Mouse (Mus musculus) neural tube, embryonic 12.5 days (tissue): ENCODE measurements around the gene Cenpe. TPM values are rescaled to one million over a fixed set of nuclear protein-coding genes. Genes with fewer than 3 reads are reported as not detected.
A peak's percentile ranks its signal among the peaks of the same experiment; 100 is the strongest.
"Not testable (repeated sequence)": the region's sequence is repeated elsewhere in the genome, so short reads cannot be mapped to it uniquely, and the experiment has no call there.

Experiments
- ATAC-seq: fragments of 200-750 bp; cut with Nextera tagmentation; 2 replicates; pipeline ENCODE4 v1.8.0; 2017; ENCODE audit warnings: low read depth, mild to moderate bottlenecking, moderate TSS enrichment, moderate library complexity; ENCODE audit not compliant: low FRiP score
- H3K27ac ChIP-seq: fragments of 300-500 bp; sonication (generic); 2 replicates; pipeline ENCODE4 v1.5.1; 2016
- H3K27me3 ChIP-seq: fragments of 300-500 bp; sonication (generic); replicated peaks from 2 replicates; pipeline ENCODE4 v1.6.1; 2016; ENCODE audit warnings: mild to moderate bottlenecking
- H3K36me3 ChIP-seq: fragments of 300-500 bp; sonication (generic); 2 replicates; pipeline ENCODE4 v1.6.1; 2016; ENCODE audit warnings: mild to moderate bottlenecking
- H3K4me1 ChIP-seq: fragments of 300-500 bp; sonication (generic); 2 replicates; pipeline ENCODE4 v1.6.1; 2016
- H3K4me2 ChIP-seq: fragments of 300-500 bp; sonication (generic); replicated peaks from 2 replicates; pipeline ENCODE4 v1.6.1; 2016; ENCODE audit warnings: mild to moderate bottlenecking
- H3K4me3 ChIP-seq: fragments of 300-500 bp; sonication (generic); 2 replicates; pipeline ENCODE4 v1.5.1; 2016
- H3K9ac ChIP-seq: fragments of 300-500 bp; sonication (generic); 2 replicates; pipeline ENCODE4 v1.6.1; 2016; ENCODE audit warnings: mild to moderate bottlenecking
- H3K9me3 ChIP-seq: fragments of 300-500 bp; sonication (generic); 2 replicates; pipeline ENCODE4 v1.6.1; 2016; ENCODE audit warnings: mild to moderate bottlenecking
- WGBS: fragments of 180-500 bp; shearing (Covaris S2); methylation state at CpG from one replicate; pipeline ENCODE4 v1.1.7; 2016; 5-methylcytosine and 5-hydroxymethylcytosine counted together
- polyA plus RNA-seq: library from polyadenylated mRNA; unstranded; fragments of >200 nt; fragmentation: Nextera tagmentation; extraction: Ambion mirVana; gene quantifications from 2 replicates; pipeline ENCODE4 v1.2.1, GENCODE M21; 2016

The Cenpe gene
- polyA plus RNA-seq = 20.2 and 21.0 TPM in 2 replicates

DNA sequence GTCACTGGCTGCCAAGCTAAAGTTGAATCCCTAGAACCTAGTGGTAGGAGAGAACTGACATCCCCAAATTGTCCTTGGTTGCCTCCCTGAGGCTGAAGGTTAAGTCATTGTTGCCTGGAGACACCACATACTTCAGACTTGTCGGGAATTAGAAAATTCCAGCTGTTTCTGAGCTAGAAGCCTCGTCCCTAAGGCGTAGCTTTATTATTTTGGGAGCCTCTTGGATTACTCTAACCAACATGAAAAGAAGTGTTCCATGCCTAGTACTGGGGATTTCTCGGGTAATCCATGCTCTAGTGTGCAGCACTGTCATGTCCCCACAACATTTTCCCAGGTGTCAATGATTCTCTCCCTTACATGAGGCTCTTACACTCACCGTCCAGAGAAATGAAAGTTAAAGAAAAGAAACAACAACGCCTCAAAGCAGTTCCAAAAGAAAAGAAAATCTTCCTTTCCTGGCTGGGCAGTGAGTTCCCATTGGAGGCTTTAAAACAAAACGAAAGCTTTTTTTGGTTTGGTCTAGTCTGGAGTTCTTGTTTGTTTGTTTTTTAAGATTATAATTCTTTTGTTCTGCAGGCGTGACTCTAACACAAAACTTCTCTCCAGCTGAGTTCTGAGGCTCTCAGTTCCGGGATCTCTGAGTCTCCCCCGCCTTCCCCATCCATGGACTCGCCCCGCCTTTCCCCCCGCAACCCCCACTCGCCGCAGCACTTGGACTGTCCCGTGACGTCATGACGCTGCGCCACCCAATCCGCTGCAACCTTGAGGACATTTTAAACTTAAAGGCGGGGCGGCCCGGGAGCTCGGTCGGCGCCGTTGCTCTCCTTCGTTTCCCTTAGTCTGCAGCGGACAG is at the start of gene Cenpe:
TSS of gene Cenpe (plus strand) at position 733 of the 853 bp plus-strand sequence.
- peak within 1 kb of the TSS; percentile 91 for H3K4me3 ChIP-seq
- H3K36me3 ChIP-seq = peaks cover 9% of the 10 kb centered on the region; the same call in 1 of the 2 replicates
- H3K4me1 ChIP-seq = peaks cover 10% of the 10 kb centered on the region
- WGBS = 7% methylated on average over 29 of the region's 29 CpGs
- H3K4me2 ChIP-seq = peak within 1 kb of the TSS; percentile 85
- peak within 1 kb of the TSS; percentile 70 for H3K9ac ChIP-seq
- peak; percentile 94 for ATAC-seq
- H3K9me3 ChIP-seq = no peaks in the 10 kb centered on the region
- no peak within 1 kb of the TSS for H3K27ac ChIP-seq
- H3K27me3 ChIP-seq = no peaks in the 10 kb centered on the region

DNA sequence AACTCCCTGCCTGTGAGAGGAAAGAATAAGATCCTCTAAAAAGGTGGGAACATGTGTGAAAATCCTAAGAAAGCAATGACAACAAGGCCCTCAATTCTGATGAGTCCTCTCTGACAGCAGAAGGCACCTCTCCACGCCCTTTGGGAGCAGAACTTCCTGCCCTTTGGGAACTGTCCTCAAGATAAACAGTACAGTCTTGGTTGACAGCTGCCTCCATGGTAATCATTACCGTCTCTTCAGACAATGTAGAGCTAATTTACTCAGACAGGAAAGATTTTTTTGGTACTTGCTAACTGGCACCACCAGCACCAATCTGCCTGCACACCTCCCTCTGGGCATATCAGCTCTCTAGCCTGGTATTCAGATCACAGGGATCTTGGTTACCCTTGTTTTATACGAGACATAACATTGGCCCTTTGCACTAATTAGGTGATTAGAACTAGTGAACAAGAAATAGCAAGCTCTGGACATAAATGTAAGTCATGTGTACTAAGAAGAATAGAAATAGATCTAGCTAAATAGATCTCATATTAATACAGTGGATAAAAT is 40.4 kb upstream of the Cenpe start:
- 63% methylated on average over 3 of the region's 3 CpGs for WGBS
- no peak for ATAC-seq
- no peaks in the 10 kb centered on the region for H3K27me3 ChIP-seq
- H3K4me2 ChIP-seq = no peak overlapping the region
- H3K4me1 ChIP-seq = no peaks in the 10 kb centered on the region
- H3K9me3 ChIP-seq = no peaks in the 10 kb centered on the region
- no peak overlapping the region for H3K4me3 ChIP-seq
- no peak overlapping the region for H3K9ac ChIP-seq
- H3K27ac ChIP-seq = no peak overlapping the region
- H3K36me3 ChIP-seq = no peaks in the 10 kb centered on the region

DNA sequence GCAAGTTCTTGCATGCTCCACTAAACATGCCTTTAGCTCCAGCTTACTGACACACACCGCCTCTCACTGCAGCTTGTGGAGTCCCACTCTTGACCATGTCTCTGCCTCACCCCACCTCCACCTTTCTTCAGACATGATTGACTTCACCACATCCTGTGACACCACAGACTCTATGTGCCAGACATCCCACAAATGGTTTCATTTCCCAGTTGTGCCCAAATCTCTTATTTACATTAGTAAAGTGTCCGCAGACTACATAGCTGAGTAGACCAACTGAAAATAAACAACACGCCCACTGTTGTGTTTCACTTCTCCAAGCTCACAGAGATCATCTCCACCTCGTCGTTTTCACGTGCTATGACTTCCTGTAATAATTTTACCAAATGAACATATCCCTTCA is 20.5 kb upstream of the Cenpe start:
- no peak for ATAC-seq
- H3K27me3 ChIP-seq = no peaks in the 10 kb centered on the region
- WGBS = 90% methylated on average over 6 of the region's 6 CpGs

DNA sequence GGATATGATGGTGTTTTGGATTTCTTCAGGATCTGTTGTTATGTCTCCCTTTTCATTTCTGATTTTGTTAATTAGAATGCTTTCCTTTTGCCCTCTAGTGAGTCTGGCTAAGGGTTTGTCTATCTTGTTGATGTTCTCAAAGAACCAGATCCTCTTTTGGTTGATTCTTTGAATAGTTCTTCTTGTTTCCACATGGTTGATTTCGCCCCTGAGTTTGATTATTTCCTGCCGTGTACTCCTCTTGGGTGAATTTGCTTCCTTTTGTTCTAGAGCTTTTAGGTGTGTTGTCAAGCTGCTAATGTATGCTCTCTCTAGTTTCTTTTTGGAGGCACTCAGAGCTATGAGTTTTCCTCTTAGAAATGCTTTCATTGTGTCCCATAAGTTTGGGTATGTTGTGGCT is 14.3 kb upstream of the Cenpe start:
- not testable (repeated sequence) for H3K4me2 ChIP-seq, ATAC-seq, H3K4me1 ChIP-seq, H3K27ac ChIP-seq, H3K36me3 ChIP-seq, H3K4me3 ChIP-seq, H3K27me3 ChIP-seq, H3K9ac ChIP-seq, H3K9me3 ChIP-seq
- 80% methylated on average over 2 of the region's 2 CpGs for WGBS

More for the DNA sequence above, 20.5 kb upstream of the Cenpe start:
- Histone ChIP-seq H3K36me3 (no peaks in the 10 kb centered on the region), H3K4me3 (no peak overlapping the region), H3K9me3 (no peaks in the 10 kb centered on the region), H3K4me1 (no peaks in the 10 kb centered on the region), H3K4me2 (no peak overlapping the region), H3K27ac (no peak overlapping the region), H3K9ac (no peak overlapping the region)

DNA sequence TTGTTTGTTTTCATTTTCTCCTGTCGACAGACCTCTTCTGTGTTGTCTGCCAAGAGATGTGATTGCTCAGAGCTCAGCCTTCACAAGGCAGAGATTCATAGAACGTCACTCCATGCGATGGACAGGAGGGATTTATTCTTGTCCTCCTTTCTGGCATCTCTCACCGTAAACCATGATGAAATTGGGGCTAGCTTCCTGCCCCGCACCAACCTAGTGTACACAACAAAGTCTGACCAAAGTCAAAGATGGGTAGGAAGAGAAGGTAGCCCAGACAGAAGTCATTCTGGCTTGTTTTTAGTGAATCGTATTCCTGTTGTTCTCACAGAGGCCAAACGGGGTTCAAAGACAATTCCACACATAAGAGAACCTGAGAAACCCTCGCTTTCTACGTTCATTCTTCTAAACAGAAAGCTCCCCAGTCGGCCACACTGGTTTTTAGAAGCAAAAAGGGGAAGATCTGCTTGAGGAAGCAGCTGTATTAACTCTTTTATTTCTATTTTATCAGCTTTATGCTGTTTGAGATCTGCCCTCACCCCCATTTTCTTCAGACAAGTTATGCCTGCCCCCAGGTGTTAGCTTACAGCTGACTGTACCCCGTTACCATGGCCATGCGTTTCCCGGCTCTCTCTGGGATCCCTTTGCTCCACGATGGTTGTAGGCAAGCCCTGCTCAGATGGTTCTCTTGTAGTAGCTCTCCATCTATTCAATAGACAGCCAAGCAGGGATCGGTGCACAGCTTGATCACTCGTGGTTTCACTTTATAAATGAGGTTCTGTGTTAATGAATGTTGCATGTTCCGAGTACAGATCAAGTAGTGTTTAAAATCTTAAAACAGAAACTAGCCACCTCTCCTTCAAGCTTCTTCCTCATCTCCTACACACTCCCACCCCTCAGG is 11.7 kb upstream of the Cenpe start:
- 83% methylated on average over 17 of the region's 17 CpGs for WGBS
- Histone ChIP-seq H3K4me1 (no peaks in the 10 kb centered on the region), H3K27me3 (no peaks in the 10 kb centered on the region), H3K4me2 (no peak overlapping the region), H3K9me3 (no peaks in the 10 kb centered on the region), H3K27ac (no peak overlapping the region), H3K36me3 (no peaks in the 10 kb centered on the region), H3K9ac (no peak overlapping the region), H3K4me3 (no peak overlapping the region)
- no peak for ATAC-seq

DNA sequence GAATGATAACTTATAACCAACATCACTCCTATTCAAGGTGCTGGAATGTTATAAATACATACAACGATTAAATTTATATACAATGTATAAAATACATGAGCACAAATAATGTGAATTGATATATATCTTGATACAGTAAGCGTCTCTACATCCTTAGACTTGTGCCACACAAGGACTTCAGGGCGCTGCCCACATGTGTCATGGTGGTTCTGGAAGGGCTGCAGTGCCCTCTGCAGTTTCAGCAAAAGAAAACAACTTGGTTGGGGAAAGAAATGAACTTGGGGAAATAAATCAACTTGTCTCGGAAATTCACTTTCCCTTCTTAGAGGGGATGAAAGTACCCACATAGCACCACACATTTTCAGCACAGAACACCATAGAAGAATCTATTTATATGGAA is 5.7 kb upstream of the Cenpe start:
- H3K4me2 ChIP-seq = no peak overlapping the region
- H3K9ac ChIP-seq = no peak overlapping the region
- H3K9me3 ChIP-seq = no peaks in the 10 kb centered on the region
- 42% methylated on average over 4 of the region's 4 CpGs for WGBS
- ATAC-seq = no peak
- no peaks in the 10 kb centered on the region; the same call in 1 of the 2 replicates for H3K4me1 ChIP-seq
- no peaks in the 10 kb centered on the region for H3K36me3 ChIP-seq
- no peak overlapping the region for H3K27ac ChIP-seq
- no peaks in the 10 kb centered on the region for H3K27me3 ChIP-seq
- H3K4me3 ChIP-seq = no peak overlapping the region

DNA sequence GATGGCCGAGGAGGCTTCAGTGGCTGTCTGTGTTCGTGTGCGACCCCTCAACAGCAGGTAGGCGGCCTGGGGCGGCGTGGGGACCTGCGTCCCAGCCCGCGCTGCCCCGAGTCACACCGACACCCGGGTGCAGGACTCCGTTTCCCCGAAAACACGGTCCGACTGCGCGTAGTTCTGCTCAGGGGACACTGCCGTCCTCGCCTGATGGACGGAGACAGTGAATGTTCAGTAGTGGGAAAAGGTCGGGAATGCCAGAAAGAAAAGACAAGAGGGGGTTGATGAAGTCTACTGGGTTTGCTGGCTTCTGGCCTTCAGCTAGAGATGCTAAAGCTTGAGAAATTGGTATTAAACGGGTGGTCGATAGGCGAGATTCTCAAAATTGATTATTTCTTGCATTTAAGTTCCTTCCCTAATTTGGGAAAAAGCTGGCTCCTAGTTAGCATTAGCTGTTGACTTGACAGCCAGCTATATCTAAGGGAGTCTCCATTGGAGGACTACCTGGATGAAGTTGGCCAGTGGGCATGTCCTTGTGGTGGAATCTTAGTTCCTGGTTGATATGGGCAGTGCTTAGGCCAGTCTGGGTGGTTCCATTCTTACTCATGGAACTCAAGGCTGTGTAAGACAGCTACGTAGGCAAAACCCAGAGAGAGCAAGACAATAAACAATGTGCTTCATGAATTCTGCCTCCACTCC is 467 bp downstream of the Cenpe start:
- H3K4me3 ChIP-seq = peak overlapping the region; percentile 91
- no peaks in the 10 kb centered on the region for H3K27me3 ChIP-seq
- peaks cover 12% of the 10 kb centered on the region; the same call in 1 of the 2 replicates for H3K36me3 ChIP-seq
- peak overlapping the region; percentile 85 for H3K4me2 ChIP-seq
- no peaks in the 10 kb centered on the region for H3K9me3 ChIP-seq
- H3K4me1 ChIP-seq = peaks cover 10% of the 10 kb centered on the region
- WGBS = under 1% methylated on average over 26 of the region's 26 CpGs
- 0 out of 2 replicates have a peak, but pooled peaks have one; percentile 28 for ATAC-seq
- peak overlapping the region; percentile 70 for H3K9ac ChIP-seq
- H3K27ac ChIP-seq = no peak overlapping the region

DNA sequence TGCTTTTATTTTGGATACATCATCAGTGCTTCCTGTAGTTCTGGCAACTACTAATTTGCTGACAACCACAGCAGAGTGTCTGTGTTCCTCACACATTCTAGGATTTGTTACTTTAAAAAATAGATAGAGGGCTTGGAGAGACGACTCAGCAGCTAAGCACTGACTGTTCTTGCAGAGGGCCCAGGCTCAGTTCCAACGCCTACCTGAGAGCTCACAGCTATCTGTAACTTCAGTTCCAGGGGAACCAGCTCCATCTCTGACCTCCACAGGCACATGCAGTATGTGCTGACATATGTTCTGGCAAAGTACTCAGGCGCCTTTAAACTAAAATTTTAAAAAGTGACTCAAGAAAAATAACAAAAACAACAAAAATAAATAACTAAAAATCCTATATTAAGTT is 19.7 kb downstream of the Cenpe start:
- WGBS = 85% methylated on average over 3 of the region's 3 CpGs
- H3K27me3 ChIP-seq = no peaks in the 10 kb centered on the region
- no peak overlapping the region for H3K9ac ChIP-seq
- H3K4me2 ChIP-seq = no peak overlapping the region
- no peak overlapping the region for H3K4me3 ChIP-seq
- H3K36me3 ChIP-seq = peaks cover 51% of the 10 kb centered on the region; the same call in 1 of the 2 replicates
- no peak overlapping the region for H3K27ac ChIP-seq
- no peaks in the 10 kb centered on the region for H3K9me3 ChIP-seq
- no peaks in the 10 kb centered on the region for H3K4me1 ChIP-seq
- ATAC-seq = no peak

DNA sequence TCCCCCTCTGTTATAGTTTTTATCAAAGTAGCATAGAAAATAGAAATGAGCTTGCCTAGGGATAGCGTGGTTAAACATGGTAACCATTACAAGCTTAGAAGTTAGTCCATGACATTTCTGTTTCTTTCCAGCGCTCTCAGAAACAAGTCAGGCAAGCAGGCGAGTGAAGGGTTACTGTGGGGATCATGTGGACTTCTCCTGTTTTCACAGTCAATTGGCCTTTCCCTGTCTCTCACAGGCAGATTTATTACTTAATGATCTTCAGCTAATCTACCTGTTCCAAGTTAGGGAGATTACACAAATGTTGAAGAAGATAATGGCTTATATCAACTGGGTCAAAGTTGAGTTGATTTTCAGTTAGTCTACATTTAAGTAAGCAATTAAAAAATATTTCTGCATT is 20.1 kb downstream of the Cenpe start:
- no peaks in the 10 kb centered on the region for H3K9me3 ChIP-seq
- H3K27me3 ChIP-seq = no peaks in the 10 kb centered on the region
- no peak overlapping the region for H3K9ac ChIP-seq
- no peak for ATAC-seq
- no peak overlapping the region for H3K4me2 ChIP-seq
- peaks cover 52% of the 10 kb centered on the region for H3K36me3 ChIP-seq
- no peak overlapping the region for H3K27ac ChIP-seq
- H3K4me3 ChIP-seq = no peak overlapping the region
- H3K4me1 ChIP-seq = no peaks in the 10 kb centered on the region
- 87% methylated on average over 3 of the region's 3 CpGs for WGBS

DNA sequence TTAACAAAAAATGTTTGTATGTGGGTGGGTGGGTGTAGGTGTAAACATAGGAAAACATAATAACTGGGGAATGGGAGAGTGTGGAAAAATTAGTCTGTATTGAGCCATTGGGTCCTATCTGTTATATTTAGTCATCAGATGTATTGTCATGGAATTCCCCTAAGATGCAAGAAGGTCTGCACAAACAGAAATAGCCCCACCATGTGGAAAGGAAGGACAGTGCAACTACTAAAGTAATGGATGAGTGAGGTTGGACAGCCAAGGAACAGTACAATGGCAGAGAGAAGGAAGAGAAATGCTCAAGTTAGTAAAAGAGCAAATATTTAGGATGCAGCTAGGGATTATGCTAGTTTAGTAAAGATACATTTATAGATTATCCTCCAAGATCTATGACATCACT is 33.4 kb downstream of the Cenpe start:
- H3K27ac ChIP-seq = no peak overlapping the region
- no peak overlapping the region for H3K4me3 ChIP-seq
- no peaks in the 10 kb centered on the region for H3K27me3 ChIP-seq
- ATAC-seq = no peak
- no peaks in the 10 kb centered on the region for H3K9me3 ChIP-seq
- no peak overlapping the region for H3K9ac ChIP-seq
- H3K4me1 ChIP-seq = no peaks in the 10 kb centered on the region
- no peak overlapping the region for H3K4me2 ChIP-seq
- peaks cover 79% of the 10 kb centered on the region for H3K36me3 ChIP-seq

DNA sequence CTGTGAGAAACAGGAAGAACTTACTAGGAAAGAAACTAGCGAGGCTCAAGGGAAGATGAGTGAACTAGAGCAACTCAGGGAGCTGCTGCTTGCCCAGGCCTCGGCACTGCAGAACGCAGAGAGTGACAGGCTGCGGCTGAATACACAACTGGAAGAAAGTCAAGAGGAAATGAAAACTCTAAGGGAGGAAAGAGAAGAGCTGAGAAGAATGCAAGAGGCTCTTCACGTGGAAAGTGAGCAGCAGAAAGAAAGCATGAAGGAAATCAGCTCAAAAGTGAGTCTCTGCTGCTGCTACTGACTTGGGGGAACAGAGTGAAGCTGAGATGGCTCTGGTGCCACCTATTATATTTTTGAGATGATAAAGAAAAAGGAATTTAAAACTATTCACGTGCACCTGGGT is 34.5 kb downstream of the Cenpe start:
- Histone ChIP-seq H3K4me2 (no peak overlapping the region), H3K27me3 (no peaks in the 10 kb centered on the region), H3K4me1 (no peaks in the 10 kb centered on the region), H3K4me3 (no peak overlapping the region), H3K9ac (no peak overlapping the region), H3K9me3 (no peaks in the 10 kb centered on the region), H3K36me3 (peaks cover 79% of the 10 kb centered on the region), H3K27ac (no peak overlapping the region)
- 98% methylated on average over 6 of the region's 6 CpGs for WGBS
- ATAC-seq = no peak
